Mouse (Mus musculus) embryonic fibroblast, embryonic 13.5 days (primary cell): Measurements from ENCODE around the gene Pknox2.

ENCODE experiments used
- CTCF ChIP-seq: IDR thresholded peaks from 2 replicates; pipeline ENCODE4 v1.5.1; 2011; ENCODE audit warnings: mild to moderate bottlenecking, control low read depth, low read length, moderate library complexity, borderline replicate concordance; ENCODE audit not compliant: insufficient read depth
- POLR2A ChIP-seq: IDR thresholded peaks from 2 replicates; pipeline ENCODE4 v1.6.1; 2011; ENCODE audit warnings: low read depth, mild to moderate bottlenecking, control low read depth, low read length, moderate library complexity

DNA sequence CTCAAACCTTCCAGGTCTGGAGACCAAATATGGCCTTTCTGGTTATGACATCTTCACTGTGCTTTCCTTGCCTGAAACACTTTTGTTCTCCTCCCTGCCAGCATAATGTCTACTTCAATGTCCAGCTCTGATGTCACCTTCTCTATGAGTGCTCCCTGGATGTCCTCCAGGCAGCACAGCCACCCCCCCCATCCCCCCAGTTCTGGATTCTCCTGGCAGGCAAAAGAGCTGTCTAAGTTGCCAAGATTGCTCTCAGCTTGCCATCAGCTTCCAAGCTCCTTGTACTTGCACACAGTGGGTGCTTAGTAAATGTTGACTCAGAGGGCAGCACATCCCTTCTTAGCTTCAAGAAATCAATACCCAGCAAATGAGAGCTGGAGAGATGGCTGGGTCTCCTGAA lies 131.0 kb downstream of the Pknox2 start:
- no peak for TF ChIP-seq POLR2A
- TF ChIP-seq CTCF: no peak
